Mouse (Mus musculus) lung, postnatal 0 days (tissue): ENCODE results near the gene Papln.
A peak's percentile ranks its signal among the peaks of the same experiment; 100 is the strongest.

Source experiments
- CTCF ChIP-seq: IDR thresholded peaks from 2 replicates; pipeline ENCODE4 v1.5.1; 2016; ENCODE audit warnings: antibody characterized with exemption, mild to moderate bottlenecking
- EP300 ChIP-seq: IDR thresholded peaks from 2 replicates; pipeline ENCODE4 v1.6.1; 2016; ENCODE audit warnings: antibody characterized with exemption, mild to moderate bottlenecking, control low read depth

GRCm38 (mm10) chr12:83713749-83714148 is 49.7 kb upstream of the Papln start:
- TF ChIP-seq CTCF (peak; percentile 77), EP300 (no peak)
